8 mouse cellular contexts compared by ENCODE assay signal in the genomic region with DNA sequence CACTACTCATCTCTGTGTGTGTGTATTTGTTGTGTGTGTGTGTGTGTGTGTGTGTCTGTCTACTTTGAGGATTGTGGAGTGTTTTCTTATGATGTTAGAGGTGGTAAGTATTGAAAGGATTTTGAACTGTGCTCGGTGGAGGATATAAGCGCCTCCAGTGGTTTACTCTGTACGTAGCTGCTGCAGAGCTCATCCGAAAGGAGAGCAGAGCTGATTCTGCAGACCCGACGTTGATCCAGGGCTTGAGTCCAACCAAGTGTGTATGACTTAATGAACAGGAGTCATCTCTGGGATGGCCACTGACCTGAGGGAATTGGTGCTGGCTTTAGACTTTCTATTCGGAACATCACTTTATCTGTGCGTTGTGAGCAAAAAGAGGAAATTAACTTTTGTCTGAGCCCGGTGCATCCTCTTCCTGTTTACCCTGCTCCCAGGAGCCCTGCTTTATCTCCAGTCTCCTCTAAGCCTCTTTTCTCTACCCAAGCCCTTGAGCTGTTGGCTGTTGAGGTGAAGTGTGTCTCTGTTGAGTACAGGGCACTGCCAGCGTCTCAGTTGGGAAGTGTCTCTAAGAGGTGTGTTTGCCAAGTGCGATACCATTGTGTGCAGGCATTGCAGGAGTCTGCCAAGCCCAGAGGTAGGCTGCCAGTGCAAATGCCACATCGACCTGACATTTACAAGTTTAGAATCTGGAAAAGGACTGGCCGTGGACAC. TPM values are rescaled to one million over a fixed set of nuclear protein-coding genes. Genes with fewer than 3 reads are reported as not detected.
DNase-seq lines count a peak whose midpoint lies in the region; ATAC-seq lines count a peak whose summit lies in the region.

No protein-coding gene starts in this region.

- no peaks in the 10 kb centered on the region for H3K27me3 ChIP-seq in forebrain, embryonic 14.5 days (replicated peaks; ENCODE audit: control insufficient read depth, insufficient read depth, low read length)

- peak; percentile 57 for DNase-seq in gastrocnemius, postnatal 25 days
- DNase-seq in gastrocnemius, postnatal 10 days, result no peak
- DNase-seq in cerebellum, adult 18-20 months, result peak; percentile 57 to 68
- DNase-seq in forebrain, embryonic 14.5 days (ENCODE audit: low spot score), result no peak
- DNase-seq in layer of hippocampus, adult 8-10 months (ENCODE audit: low spot score in 2 of 2), result no peak
- no peak for DNase-seq in kidney, postnatal 4 days

- H3K9ac ChIP-seq in forebrain, embryonic 14.5 days (ENCODE audit: low read length), result no peak overlapping the region

- ATAC-seq in inflammation-experienced regulatory T-cells, adult 6 months, result peak; percentile 56
- peak; percentile 65; the same call in 1 of the 2 replicates for ATAC-seq in megakaryocyte-erythroid progenitor cell, adult 5-6 weeks (replicated peaks; ENCODE audit: low FRiP score, low TSS enrichment, poor library complexity, severe bottlenecking)
- no peak for ATAC-seq in forebrain, embryonic 14.5 days

- 88% methylated on average over 13 of the region's 13 CpGs for WGBS in forebrain, embryonic 14.5 days

- H3K9me3 ChIP-seq in forebrain, embryonic 14.5 days (replicated peaks; ENCODE audit: control insufficient read depth, low read length), result no peaks in the 10 kb centered on the region

- no peaks in the 10 kb centered on the region for H3K4me1 ChIP-seq in forebrain, embryonic 14.5 days (ENCODE audit: control insufficient read depth, insufficient read depth, low read length)

- peaks cover 21% of the 10 kb centered on the region for H3K36me3 ChIP-seq in forebrain, embryonic 14.5 days (ENCODE audit: control insufficient read depth, insufficient read depth, low read length)

- H3K4me2 ChIP-seq in forebrain, embryonic 14.5 days (ENCODE audit: low read length), result no peak overlapping the region

- H3K4me3 ChIP-seq in forebrain, embryonic 14.5 days (ENCODE audit: low read depth, low read length), result no peak overlapping the region

- H3K27ac ChIP-seq in forebrain, embryonic 14.5 days (ENCODE audit: low read depth, low read length), result no peak overlapping the region

RNA-seq across cellular contexts. Expression of gene Ppp2r1b, which starts 3.9 kb away (rescaled TPM):
- 1 to 10 TPM; 5.0 to 7.9 TPM for total RNA-seq in gastrocnemius, postnatal 25 days (2021)
- total RNA-seq in gastrocnemius, postnatal 10 days (2021), result 10 to 100 TPM in 1 of 2 experiments, 1 to 10 TPM in 1; 7.0 to 10.3 TPM
- polyA plus RNA-seq in inflammation-experienced regulatory T-cells, adult 6 months (2017; shearing (Covaris generic)), result 10 to 100 TPM; 57.5 to 62.8 (median 59.3) TPM
- total RNA-seq in megakaryocyte-erythroid progenitor cell, adult 5-6 weeks (2014; fragmentation: Nextera tagmentation), result 89.1 and 93.7 TPM in 2 replicates
- total RNA-seq in megakaryocyte-erythroid progenitor cell, adult 5-6 weeks (2017), result 88.2 and 109 TPM in 2 replicates
- 78.9 and 94.5 TPM in 2 replicates for polyA plus RNA-seq in forebrain, embryonic 14.5 days (2014; fragmentation: Nextera tagmentation; extraction: Ambion mirVana)
- total RNA-seq in layer of hippocampus, adult 8-10 months (2022), result 10 to 100 TPM; 17.0 to 20.1 (median 19.4) TPM

Comparison
In these comparisons a context has a peak if more than half of its experiments do, and no peak if none do; other contexts are left out.
1. DNase-seq: peak in gastrocnemius, postnatal 25 days (single experiment) and cerebellum, adult 18-20 months (2 of 2); none in gastrocnemius, postnatal 10 days (single experiment), forebrain, embryonic 14.5 days (single experiment), layer of hippocampus, adult 8-10 months (0 of 2) and kidney, postnatal 4 days (0 of 2).
2. RNA of gene Ppp2r1b, which starts 3.9 kb away (total RNA-seq): 88.2 to 109 TPM in megakaryocyte-erythroid progenitor cell, adult 5-6 weeks; 17.0 to 20.1 TPM in layer of hippocampus, adult 8-10 months, 7.0 to 10.3 TPM in gastrocnemius, postnatal 10 days and 5.0 to 7.9 TPM in gastrocnemius, postnatal 25 days; every median in the first group is over 4 times any median in the second.